Mouse (Mus musculus) layer of hippocampus, postnatal 10 days (tissue): ENCODE measurements around the gene Ano7. TPM values are rescaled to one million over a fixed set of nuclear protein-coding genes. Genes with fewer than 3 reads are reported as not detected.

Source experiments
- DNase-seq, 2 experiments: peaks; one replicate each; pipeline ENCODE4 v3.0.0; 2021; ENCODE audit warnings: low spot score in 2 of 2
- long read RNA-seq: library from polyadenylated mRNA; stranded (forward); transcript quantifications from one replicate; pipeline ENCODE4 v2.0.0, GENCODE M21; 2023
- total RNA-seq, 2 experiments: library from RNA; stranded (reverse); gene quantifications; 2 replicates each; pipeline ENCODE4 v1.2.3; 2021

Ano7 gene
- total RNA-seq: under 1 TPM; 0.18 TPM
- long read RNA-seq, partial matches to known transcripts: 0 of 1 reads
- long read RNA-seq, other reads (novel, unspliced or antisense): 1 of 1 reads

DNA sequence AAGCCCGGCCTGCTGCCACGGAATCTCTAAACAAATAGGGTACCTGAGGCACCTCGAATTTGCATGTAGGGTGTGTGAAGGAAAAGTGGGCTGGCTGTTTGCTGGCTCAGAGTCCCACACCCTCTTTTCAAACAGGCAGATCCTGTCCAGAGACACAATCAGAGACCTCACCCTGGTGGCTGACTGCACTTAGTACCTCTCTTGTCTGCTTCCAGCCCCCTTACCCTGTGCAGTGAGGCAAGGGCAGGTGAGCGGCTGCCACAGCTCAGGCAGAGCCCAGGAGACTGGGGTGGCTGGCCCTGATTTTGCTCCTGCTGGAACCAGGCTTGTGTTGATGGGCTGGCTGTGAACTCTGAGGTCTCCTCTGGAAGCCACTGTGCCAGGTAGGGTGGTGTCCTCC, at the start of gene Ano7:
Gene Ano7 (plus strand): TSS at position 266 of the 400 bp plus-strand sequence.
- no peak for DNase-seq

DNA sequence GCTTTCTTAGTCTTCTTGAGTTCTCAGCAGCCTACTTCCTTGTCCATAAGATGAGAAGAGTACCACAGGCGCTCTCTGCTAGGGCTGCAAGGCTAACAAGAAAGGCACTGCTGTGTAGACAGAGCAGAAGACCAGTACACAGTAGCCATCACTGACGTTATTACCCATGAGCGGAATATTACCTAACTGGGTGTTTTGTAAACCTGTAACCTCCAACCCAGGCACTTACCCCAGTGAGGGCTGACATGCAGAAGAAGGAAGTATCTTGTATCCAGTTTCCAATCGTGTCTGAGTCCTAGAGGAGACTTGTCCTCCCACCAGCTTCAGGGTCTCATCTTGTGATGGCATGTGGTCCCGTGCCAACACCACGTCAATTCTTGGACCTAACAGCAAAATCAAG, 49.8 kb upstream of the Ano7 start:
- DNase-seq: no peak

DNA sequence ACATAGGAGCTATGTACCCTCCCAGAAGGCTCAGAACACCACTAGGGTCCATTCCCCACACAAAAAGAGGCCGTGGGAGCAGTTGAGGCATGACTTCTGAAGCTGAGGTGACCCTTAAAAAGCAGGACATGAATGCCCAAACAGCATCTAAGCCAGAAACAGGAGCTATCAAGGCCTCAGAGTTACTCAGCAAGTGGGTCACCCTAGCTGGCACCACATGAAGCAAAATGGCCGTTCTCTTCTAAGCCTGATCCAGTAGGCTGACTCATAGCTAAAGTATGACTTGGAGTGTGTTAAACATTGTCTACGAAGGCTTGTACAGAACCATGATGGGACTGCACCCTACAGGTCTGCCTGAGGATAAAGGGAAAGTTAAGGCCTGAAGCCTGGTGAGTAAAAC, 47.3 kb upstream of the Ano7 start:
- no peak for DNase-seq

DNA sequence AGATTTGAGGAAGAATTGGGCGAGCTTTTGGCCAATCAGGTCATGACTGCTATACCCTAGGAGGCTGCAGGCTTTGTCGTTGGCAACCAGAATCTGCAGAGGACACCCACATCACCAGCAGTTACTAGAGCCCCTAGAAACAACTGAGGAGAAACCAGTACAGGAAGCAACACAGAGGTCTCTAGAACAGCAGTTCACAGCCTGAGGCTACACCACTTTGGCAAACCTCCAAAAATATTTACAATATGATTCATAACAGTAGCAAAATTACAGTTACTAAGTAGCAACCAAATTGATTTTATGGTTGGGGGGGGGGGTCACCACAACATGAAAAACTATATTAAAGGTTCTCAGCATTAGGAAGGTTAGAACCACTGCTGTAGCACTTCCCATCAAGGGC, 39.1 kb upstream of the Ano7 start:
- DNase-seq: no peak

DNA sequence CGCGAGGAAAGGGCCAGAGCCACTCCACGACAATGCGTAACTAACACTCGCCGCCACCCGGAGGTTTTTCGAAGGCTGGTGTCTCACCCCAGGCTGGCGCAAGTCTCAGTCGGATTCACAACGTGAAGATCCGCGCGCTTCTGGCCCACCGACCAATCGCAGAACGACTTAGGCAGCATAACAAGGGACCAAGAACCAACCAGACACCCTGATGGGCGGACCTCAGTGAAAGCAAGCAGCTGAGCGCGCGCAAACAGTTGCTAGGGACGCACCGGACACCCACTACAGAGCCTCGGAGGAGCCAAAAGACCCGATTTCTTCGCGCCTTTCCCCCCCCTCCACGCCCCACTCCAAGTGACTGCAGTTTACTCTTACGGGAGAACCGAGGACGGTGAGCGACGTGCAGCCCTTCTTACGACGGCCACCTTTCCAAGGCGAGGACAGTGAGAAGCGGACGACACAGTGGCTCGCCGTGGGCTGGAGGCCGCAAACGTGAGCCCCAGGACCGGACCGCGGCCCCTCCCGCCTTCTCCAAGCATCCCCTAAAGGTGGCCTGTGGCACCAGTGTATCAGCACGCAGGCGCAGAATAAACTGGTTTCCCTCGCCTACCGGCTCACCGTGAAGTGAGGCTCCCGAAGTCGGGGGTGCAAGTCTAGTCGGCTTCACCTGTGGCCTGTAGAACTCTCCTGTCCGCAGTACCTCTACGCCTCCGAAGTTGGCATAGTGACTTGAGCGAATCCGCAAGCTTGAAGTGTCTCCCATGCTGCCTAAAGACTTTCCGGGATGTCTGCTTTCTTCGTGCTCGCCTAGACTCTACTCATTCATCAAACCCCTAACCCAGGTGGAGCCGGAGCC, 30.9 kb upstream of the Ano7 start, which contains the start of the genes Ppp1r7 and Pask:
Gene Ppp1r7 (plus strand): TSS at position 207 of the 856 bp plus-strand sequence.
Gene Pask (minus strand): TSS at position 835 of the 856 bp plus-strand sequence.
- peak; percentile 92 to 93 for DNase-seq

DNA sequence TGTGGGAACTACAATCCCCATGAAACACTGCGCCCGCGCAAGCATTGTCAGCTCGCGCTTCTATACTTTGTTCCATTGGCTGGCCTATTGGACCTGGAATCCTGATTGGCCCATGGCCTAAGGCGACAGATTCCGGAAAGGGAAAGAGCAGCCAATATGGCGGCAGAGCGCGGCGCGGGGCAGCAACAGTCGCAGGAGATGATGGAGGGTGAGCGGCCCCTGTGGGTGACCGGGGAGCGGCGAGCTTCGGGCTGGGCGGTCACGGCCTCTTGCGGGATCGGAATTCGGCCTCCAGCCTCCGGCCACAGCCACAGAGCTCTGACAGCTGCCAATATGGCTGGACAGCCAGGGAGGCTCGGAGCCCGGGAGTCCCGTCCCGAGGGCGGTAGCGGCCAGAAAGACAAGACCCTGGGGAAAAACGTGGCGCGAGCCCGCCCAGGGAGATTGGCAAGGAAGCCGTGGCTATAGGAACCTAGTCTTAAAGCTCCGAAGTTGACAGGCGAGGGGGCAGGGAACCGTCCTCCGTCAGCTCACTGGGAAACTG, 30.2 kb upstream of the Ano7 start:
- peak; percentile 93 to 95 for DNase-seq

DNA sequence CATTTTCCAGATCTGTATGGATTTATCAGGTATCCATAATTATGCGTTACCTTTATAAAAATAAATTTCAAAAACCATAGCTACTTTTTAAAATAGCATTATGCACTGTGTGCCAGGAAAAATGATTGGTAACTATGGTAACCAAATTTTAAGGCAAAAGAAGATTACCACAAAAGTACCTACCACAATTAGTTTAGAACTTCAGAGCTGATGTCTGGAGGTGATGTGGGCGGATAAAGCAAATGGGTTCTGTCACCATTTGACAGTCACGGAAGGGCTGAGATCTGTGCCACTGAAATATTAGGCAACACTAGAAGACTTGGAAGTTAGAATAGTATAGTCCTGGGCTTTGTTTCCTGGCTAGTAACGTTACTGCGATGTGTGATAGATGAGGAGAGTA, 26.6 kb upstream of the Ano7 start:
- DNase-seq: no peak

DNA sequence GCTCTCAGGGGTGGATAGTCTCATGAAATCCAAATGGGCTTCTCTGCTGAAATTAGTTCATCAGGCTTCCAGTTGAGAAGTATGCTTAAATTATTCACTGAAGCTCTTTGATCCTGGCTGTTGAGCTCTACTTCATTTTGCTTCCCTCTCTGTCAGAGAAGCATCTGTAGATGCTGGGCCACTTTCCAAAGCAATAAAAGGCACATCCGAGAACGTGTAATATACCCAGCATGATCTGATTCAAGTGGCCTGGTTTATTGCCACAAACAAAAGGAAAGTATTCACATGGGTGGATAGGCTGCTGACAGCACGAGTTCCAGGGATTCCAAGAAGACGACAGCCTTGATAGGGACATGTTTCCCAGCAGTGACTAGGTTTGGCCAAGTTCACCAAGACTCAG, 24.0 kb upstream of the Ano7 start:
- no peak for DNase-seq

DNA sequence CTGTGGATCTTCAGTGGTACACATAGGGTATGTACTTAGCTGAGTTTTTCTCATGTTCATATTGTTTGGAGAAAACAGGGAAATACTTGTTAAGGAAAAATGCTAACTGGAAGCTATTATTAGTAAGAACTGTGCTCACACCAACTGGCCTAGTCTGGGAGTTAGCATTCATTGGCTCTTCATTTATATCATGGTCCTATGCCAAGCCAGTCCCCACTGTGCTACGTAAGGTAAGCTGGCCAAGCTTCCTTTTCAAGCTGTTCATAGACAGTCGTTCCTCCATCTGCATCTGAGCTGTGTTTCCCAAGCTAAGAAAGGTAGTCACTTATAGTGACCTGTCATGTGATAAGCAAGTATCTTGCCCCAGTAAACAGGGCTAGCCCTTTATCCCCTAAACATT, 21.0 kb upstream of the Ano7 start:
- DNase-seq: no peak

DNA sequence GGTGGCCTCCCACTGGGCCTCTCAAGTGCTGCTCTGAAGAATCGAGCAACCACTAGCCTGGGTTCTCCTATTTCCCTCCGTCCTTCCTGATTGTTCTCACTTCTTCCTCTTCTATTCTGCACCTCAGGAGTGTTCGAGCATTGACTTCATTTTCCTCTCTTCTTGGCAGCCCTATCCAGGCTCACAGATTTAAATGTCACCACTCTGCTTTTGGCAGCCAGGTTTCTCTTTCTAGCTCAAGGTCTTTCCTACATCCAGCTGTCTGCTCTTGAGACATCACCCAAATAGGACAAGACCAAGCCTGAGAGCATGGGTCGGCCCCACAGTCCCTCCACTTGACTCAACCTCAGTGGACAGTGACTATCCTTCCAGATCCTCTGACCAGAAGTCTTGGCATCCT, 11.1 kb upstream of the Ano7 start:
- DNase-seq: no peak

DNA sequence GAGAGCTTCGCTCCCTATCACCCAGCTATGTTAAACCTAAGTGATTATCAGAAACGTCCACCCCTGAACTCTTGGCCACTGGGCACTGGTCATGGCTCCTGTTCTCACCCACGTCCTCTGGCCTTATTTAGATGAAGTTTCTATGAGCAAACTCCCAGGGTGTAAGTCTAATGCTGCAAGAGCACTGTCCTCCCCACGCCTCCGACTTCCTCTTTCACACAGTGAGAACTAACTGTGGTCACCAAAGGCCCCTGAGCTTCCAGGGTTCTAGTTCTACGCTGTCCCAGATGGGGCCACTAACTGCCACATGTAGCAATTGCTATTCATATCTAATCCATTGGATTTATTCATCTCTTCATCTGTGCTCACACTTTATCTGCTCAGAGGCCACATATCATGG, 8.1 kb upstream of the Ano7 start:
- DNase-seq: no peak

DNA sequence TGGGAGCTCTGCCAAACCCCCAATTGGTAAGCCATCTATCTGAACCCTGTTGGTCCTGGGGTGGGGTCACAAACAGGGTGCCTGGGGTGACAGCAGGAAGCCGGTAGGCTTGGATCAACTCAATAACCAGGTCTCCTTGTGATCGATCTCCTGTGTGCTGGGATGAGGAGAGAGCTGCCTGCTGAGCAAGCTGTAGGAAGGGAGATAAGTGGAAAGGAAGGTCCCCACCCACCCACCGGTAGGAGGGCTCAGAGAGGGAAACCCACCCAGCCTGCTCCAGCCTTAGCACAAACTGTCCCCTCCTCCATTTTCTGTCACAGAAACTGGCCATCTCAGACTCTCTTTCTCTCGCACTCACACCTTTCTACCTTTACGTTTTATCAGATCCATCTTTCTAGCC, 3.6 kb downstream of the Ano7 start:
- no peak for DNase-seq

DNA sequence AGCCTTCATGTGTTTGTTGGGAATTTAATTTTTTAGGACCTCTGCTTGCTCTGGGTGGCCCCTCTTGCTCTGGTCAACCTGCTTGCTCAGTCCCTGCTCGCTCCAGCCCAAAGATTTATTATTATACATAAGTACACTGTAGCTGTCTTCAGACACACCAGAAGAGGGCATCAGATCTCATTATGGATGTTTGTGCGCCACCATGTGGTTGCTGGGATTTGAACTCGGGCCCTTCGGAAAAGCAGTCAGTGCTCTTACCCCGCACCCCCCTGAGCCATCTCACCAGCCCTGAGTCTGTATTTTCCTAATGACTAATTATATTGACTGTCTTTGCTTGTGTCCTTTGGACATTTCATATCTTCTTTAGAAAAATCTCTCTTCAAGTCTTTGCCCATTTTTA, 5.4 kb downstream of the Ano7 start:
- DNase-seq: no peak

DNA sequence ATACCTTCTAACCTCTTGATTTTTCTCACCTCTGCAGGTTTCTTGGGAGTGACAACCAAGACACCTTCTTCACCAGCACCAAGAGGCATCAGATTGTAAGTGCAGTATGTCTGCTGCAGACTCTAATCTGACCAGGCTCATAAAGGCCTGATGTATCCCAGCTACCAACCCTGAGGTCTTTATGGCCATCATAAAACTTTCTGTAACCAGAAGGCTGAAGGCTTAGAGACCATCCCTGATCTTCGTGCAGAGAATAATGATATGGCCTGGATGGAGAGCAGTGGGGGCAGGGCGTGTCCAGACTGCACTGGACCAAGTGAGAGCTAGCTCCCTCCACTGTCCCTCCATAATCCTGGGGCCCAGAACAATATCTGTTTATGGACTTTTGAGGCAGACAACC, 13.5 kb downstream of the Ano7 start:
- DNase-seq: no peak

DNA sequence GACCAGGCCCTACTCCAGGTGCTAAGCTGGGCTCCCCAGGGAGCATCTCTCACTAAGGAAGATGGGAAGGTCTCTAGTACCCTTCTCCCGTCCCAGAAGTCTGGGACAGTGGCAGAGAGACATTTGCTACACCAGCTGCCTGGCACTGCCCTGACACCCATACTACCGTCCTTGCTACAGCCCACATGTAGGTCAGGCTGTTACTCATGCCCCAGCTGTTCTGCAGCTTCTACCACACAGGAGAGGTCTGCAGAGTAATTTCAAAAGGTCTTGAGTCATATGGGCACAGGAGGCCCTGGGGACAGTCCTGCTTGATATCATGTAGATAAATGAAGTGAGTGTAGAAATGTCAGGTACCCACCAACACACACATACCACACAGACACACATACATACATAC, 15.2 kb downstream of the Ano7 start:
- DNase-seq: no peak

DNA sequence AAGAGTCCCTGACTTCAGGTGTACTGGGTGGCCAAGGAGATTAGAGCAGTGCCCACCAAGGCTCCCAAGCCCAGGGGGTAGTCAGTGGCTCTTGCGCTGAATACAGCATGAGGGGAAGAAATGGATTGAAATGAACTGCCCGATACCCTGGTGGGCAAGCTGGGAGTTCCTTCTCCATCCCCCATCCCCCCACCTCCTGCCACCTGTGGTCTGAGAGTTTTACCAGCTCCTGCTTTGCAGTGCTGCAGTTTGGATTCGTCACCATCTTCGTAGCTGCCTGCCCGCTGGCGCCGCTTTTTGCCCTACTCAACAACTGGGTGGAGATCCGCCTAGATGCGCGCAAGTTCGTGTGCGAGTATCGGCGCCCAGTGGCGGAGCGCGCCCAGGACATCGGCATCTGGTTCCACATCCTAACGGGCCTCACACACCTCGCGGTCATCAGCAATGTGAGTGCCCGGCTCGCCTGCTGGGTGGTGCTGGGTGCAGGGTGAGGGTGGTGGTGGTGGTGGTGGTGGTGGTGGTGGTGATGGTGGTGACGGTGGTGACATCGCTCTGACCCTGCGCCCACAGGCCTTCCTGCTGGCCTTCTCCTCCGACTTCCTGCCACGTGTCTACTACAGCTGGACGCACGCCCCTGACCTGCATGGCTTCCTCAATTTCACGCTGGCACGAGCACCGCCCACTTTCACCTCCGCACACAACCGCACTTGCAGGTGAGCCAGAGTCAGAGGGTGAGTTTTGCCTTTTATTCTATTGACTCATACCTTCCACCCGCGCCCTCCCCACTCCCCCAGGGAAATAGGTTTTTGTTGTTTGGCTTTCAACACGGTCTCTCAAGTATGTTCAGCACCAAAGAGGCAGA, 27.7 kb downstream of the Ano7 start:
- no peak for DNase-seq

DNA sequence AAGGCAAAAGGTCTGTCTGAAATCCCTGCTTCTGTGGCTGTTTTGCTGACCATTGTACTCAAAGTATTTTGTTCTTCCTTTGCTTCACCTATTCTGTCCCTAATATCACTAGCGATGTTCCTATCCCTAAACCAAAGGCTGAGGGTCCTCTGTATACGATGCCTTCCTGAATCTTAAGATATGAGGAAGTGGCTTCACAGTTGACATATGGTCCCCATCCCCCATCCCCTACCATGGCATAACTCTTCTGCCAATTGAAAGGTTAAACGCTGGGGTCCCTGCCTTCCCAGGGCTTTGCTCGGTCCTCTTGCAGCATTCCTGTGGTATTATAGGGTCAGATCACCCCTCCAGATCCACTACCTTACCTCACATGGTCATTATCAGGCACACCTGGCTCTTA, 29.7 kb downstream of the Ano7 start:
- no peak for DNase-seq

DNA sequence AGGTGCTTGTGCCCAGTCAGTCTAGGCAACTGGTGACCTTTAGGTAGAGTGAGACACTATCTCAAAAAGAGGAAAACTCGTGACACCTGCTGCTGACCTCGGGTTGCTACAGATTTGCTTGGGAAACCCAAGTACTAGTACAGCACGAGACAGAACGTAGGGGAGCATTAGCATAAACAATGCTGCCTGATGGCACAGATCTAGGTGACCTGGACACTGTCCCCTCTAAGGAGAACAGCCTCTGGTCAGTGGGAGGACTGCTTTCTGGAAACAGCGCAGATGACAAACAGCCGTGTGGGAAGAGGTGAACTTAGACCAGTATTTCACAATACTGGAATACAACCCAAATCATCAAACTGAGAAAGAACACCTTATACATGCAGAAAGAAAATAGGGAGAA, 58.4 kb downstream of the Ano7 start:
- DNase-seq: no peak

DNA sequence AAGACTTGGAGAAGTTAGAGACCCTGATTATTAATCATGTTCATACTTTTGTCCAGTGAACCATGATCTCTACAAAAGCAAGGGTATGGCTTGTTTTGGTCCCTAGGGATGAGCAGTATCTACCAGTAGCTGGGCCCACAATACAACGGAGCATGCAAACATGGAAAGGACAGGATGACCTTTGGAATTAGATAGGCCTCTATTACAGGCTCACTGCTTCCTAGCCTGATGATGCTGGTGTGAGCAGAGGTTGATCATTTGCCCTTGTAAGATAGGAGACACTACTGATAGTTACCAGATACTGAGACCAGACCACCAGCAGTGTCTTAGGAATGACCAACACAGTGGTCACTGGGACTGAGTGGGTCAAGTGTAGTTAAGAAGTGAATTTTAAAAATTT, 65.6 kb downstream of the Ano7 start:
- no peak for DNase-seq

DNA sequence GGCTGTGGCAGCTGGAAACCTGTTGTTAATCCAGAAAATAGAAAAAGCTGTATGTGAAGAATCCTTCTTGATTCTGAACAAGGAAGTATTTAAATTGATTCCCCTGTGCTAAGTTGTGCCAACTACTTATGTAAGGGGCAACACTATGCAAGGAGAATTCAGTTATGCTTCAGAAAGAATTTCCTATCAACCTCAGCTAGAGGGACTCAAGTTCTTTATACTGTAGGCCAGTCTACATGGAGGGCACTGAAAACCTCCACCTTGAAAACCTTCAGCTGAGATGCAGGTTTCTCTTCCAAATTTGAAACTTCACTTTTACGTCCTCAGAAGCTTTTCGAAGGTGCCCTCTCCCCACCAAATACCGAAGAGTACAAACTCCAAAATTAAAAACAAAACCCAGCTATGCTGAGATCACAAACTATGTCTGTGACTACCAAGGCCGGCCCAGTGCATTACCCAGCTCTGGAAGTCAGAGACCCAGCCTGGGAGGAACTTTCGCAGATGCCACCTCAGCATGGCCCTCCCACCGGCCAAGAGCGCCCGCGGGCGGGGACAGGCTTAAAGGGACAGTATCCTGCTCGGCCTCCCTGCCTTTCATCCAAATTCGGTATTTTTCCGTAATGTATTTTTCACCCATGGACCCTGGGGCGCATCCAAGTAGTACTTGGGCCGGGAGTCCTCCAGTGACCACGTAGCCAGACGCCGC, 70.8 kb downstream of the Ano7 start:
- DNase-seq: peak; percentile 54 to 66
